8 mouse cellular contexts compared by ENCODE assay signal in the genomic region with DNA sequence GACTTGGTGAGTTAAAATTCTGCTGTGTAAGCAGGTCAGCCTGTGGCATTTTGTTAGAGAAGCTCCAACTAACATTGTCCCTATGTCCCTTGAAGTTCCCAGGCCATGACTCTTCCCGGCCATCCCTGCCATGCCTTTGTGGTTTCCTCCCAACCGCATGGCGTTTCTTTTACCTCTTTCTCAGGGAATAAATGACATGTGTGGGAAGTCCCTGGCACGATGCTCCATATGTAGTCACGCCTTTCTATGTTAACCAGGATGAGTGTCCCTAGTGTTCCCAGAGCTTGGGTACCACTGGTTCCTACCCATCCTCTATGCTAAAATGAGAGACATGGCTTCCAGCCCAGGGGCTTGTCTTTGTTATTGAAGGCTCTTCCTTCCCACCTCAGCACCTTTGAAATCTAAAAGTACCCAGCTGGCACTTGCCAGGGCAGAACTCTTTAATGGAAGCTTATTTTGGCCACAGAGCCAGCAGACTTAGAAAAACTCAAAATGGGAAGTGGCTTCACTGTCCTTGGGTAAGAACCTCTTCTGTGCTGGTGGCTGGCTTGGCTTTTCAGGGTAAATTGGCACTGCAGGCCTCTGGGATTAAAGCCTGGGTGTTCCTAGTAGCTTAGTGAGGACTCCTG. TPM values are rescaled to one million over a fixed set of nuclear protein-coding genes. Genes with fewer than 3 reads are reported as not detected.
DNase-seq lines count a peak whose midpoint lies in the region; ATAC-seq and TF ChIP-seq lines count a peak whose summit lies in the region.

No protein-coding gene starts in this region.

- H3K9me3 ChIP-seq in embryonic facial prominence, embryonic 10.5 days: no peaks in the 10 kb centered on the region
- H3K9me3 ChIP-seq in heart, embryonic 16.5 days (replicated peaks; ENCODE audit: control insufficient read depth, low read length): no peaks in the 10 kb centered on the region
- no peaks in the 10 kb centered on the region for H3K9me3 ChIP-seq in midbrain, postnatal 0 days (ENCODE audit: low read length)

- no peaks in the 10 kb centered on the region for H3K36me3 ChIP-seq in liver, adult 2 months (ENCODE audit: control insufficient read depth, insufficient read depth, low read length)
- peaks cover under 1% of the 10 kb centered on the region; the same call in 1 of the 2 replicates for H3K36me3 ChIP-seq in embryonic facial prominence, embryonic 10.5 days (replicated peaks)
- H3K36me3 ChIP-seq in heart, embryonic 16.5 days (ENCODE audit: control insufficient read depth, insufficient read depth): no peaks in the 10 kb centered on the region
- H3K36me3 ChIP-seq in midbrain, postnatal 0 days (ENCODE audit: insufficient read depth, low read length): no peaks in the 10 kb centered on the region

- peak overlapping the region; percentile 54 for H3K27ac ChIP-seq in liver, adult 2 months (replicated peaks; ENCODE audit: insufficient read depth, low read depth, low read length)
- peak overlapping the region; percentile 42; the same call in 1 of the 2 replicates for H3K27ac ChIP-seq in embryonic facial prominence, embryonic 10.5 days (replicated peaks)
- peak overlapping the region; percentile 81 for H3K27ac ChIP-seq in heart, embryonic 16.5 days (ENCODE audit: low read length)
- H3K27ac ChIP-seq in midbrain, postnatal 0 days (ENCODE audit: low read depth, low read length): peak overlapping the region; percentile 73

- H3K79me2 ChIP-seq in liver, adult 2 months (ENCODE audit: control insufficient read depth, insufficient read depth, low read length): no peaks in the 10 kb centered on the region

- no peak for ATAC-seq in heart, embryonic 16.5 days (replicated peaks; ENCODE audit: extremely low read depth, insufficient read depth, low FRiP score)
- no peak for ATAC-seq in midbrain, postnatal 0 days (ENCODE audit: low FRiP score)

- peaks cover 30% of the 10 kb centered on the region for H3K4me1 ChIP-seq in liver, adult 2 months (ENCODE audit: control insufficient read depth, insufficient read depth, low read length)
- peaks cover 54% of the 10 kb centered on the region for H3K4me1 ChIP-seq in embryonic facial prominence, embryonic 10.5 days
- peaks cover 69% of the 10 kb centered on the region for H3K4me1 ChIP-seq in heart, embryonic 16.5 days (ENCODE audit: control insufficient read depth, insufficient read depth, low read length)
- H3K4me1 ChIP-seq in midbrain, postnatal 0 days (ENCODE audit: insufficient read depth, low read length): 0 out of 2 replicates have a peak, but pooled peaks cover 7% of the 10 kb centered on the region

- no peak overlapping the region for H3K4me3 ChIP-seq in liver, adult 2 months (ENCODE audit: insufficient read depth, low read depth, low read length)
- no peak overlapping the region for H3K4me3 ChIP-seq in embryonic facial prominence, embryonic 10.5 days
- H3K4me3 ChIP-seq in heart, embryonic 16.5 days (ENCODE audit: low read length): no peak overlapping the region
- no peak overlapping the region for H3K4me3 ChIP-seq in midbrain, postnatal 0 days (ENCODE audit: low read depth, low read length)

- H3K4me2 ChIP-seq in heart, embryonic 16.5 days (ENCODE audit: low read depth, low read length): no peak overlapping the region
- H3K4me2 ChIP-seq in midbrain, postnatal 0 days (ENCODE audit: low read depth, low read length, poor library complexity, severe bottlenecking): no peak overlapping the region

- no peaks in the 10 kb centered on the region for H3K27me3 ChIP-seq in liver, adult 2 months (ENCODE audit: control insufficient read depth, insufficient read depth, low read length)
- H3K27me3 ChIP-seq in embryonic facial prominence, embryonic 10.5 days (replicated peaks; ENCODE audit: low read depth, poor library complexity, severe bottlenecking): no peaks in the 10 kb centered on the region
- H3K27me3 ChIP-seq in heart, embryonic 16.5 days (ENCODE audit: control insufficient read depth, insufficient read depth, low read length): no peaks in the 10 kb centered on the region
- no peaks in the 10 kb centered on the region for H3K27me3 ChIP-seq in midbrain, postnatal 0 days (ENCODE audit: insufficient read depth, low read length)

- no peak overlapping the region for H3K9ac ChIP-seq in liver, adult 2 months (ENCODE audit: low read depth, low read length)
- H3K9ac ChIP-seq in heart, embryonic 16.5 days (ENCODE audit: low read length): peak overlapping the region; percentile 47; the same call in 1 of the 2 replicates
- H3K9ac ChIP-seq in midbrain, postnatal 0 days (replicated peaks; ENCODE audit: low read length, poor library complexity, severe bottlenecking): no peak overlapping the region

- no peak for TF ChIP-seq POLR2A in liver, adult 2 months (IDR thresholded peaks at IDR 0.05; ENCODE audit: extremely low read depth, insufficient read depth, low read length)

- no peak for TF ChIP-seq CTCF in liver, adult 2 months (IDR thresholded peaks at IDR 0.05; ENCODE audit: low read depth, low read length)
- no peak for TF ChIP-seq CTCF in midbrain, postnatal 0 days (IDR thresholded peaks at IDR 0.05)

- WGBS in liver, adult 2 months: 96% methylated on average over 5 of the region's 5 CpGs
- WGBS in embryonic facial prominence, embryonic 10.5 days: 89% methylated on average over 5 of the region's 5 CpGs
- 90% methylated on average over 5 of the region's 5 CpGs for WGBS in heart, embryonic 16.5 days
- WGBS in midbrain, postnatal 0 days: 91% methylated on average over 5 of the region's 5 CpGs

- no peak for DNase-seq in liver, adult 2 months (ENCODE audit: extremely low read depth, low read depth, low spot score)
- DNase-seq in liver: no peak
- DNase-seq in embryonic facial prominence, embryonic 10.5 days (ENCODE audit: low spot score): no peak
- DNase-seq in midbrain, postnatal 0 days (ENCODE audit: low spot score): no peak
- DNase-seq in cerebellum, postnatal 4 days (ENCODE audit: low spot score in 2 of 2): no peak
- no peak for DNase-seq in thymus, postnatal 4 days
- no peak for DNase-seq in kidney, adult 18-20 months

RNA-seq across cellular contexts. Expression of a gene that starts 24.8 kb away (rescaled TPM):
- total RNA-seq in liver, adult 2 months (2014; rRNA removed): 8.5 and 10.8 TPM in 2 replicates
- 12.9 and 15.6 TPM in 2 replicates for polyA plus RNA-seq in liver, adult 2 months (2012; rRNA removed)
- 35.8 and 41.8 TPM in 2 replicates for polyA plus RNA-seq in embryonic facial prominence, embryonic 10.5 days (2016; fragmentation: Nextera tagmentation; extraction: Ambion mirVana)
- polyA plus RNA-seq in heart, embryonic 16.5 days (2015; fragmentation: Nextera tagmentation; extraction: Ambion mirVana): 41.9 and 44.1 TPM in 2 replicates
- 12.3 and 13.5 TPM in 2 replicates for total RNA-seq in midbrain, postnatal 0 days (2014; rRNA removed)
- polyA plus RNA-seq in midbrain, postnatal 0 days (2015; fragmentation: Nextera tagmentation; extraction: Ambion mirVana): 50.1 TPM in 2 replicates

RNA-seq across cellular contexts. Expression of a gene that starts 25.1 kb away (rescaled TPM):
- total RNA-seq in liver, adult 2 months (2014; rRNA removed): 22.8 and 28.1 TPM in 2 replicates
- polyA plus RNA-seq in liver, adult 2 months (2012; rRNA removed): 48.9 and 50.4 TPM in 2 replicates
- 104 and 109 TPM in 2 replicates for polyA plus RNA-seq in embryonic facial prominence, embryonic 10.5 days (2016; fragmentation: Nextera tagmentation; extraction: Ambion mirVana)
- polyA plus RNA-seq in heart, embryonic 16.5 days (2015; fragmentation: Nextera tagmentation; extraction: Ambion mirVana): 89.3 and 90.1 TPM in 2 replicates
- total RNA-seq in midbrain, postnatal 0 days (2014; rRNA removed): 56.9 and 57.4 TPM in 2 replicates
- polyA plus RNA-seq in midbrain, postnatal 0 days (2015; fragmentation: Nextera tagmentation; extraction: Ambion mirVana): 109 and 118 TPM in 2 replicates

RNA-seq across cellular contexts. Expression of a gene that starts 26.2 kb away (rescaled TPM):
- total RNA-seq in liver, adult 2 months (2014; rRNA removed): 5.2 and 8.8 TPM in 2 replicates
- 13.6 and 16.4 TPM in 2 replicates for polyA plus RNA-seq in liver, adult 2 months (2012; rRNA removed)
- 35.9 and 42.0 TPM in 2 replicates for polyA plus RNA-seq in embryonic facial prominence, embryonic 10.5 days (2016; fragmentation: Nextera tagmentation; extraction: Ambion mirVana)
- 29.0 and 31.9 TPM in 2 replicates for polyA plus RNA-seq in heart, embryonic 16.5 days (2015; fragmentation: Nextera tagmentation; extraction: Ambion mirVana)
- 56.6 and 57.5 TPM in 2 replicates for total RNA-seq in midbrain, postnatal 0 days (2014; rRNA removed)
- 43.4 and 43.6 TPM in 2 replicates for polyA plus RNA-seq in midbrain, postnatal 0 days (2015; fragmentation: Nextera tagmentation; extraction: Ambion mirVana)
